Mouse (Mus musculus) CH12.LX (cell line): ENCODE data around the gene Cadm1. TPM values are rescaled to one million over a fixed set of nuclear protein-coding genes. Genes with fewer than 3 reads are reported as not detected.

Source experiments
- DNase-seq: peaks from one replicate; pipeline ENCODE4 v3.0.0-alpha.2; 2013; ENCODE audit errors: extremely low read depth
- H3K27ac ChIP-seq: 2 replicates; pipeline ENCODE4 v1.5.1; 2012; ENCODE audit warnings: low read depth, mild to moderate bottlenecking, control low read depth, moderate library complexity; ENCODE audit not compliant: insufficient read depth
- H3K27me3 ChIP-seq: replicated peaks from 2 replicates; pipeline ENCODE3; 2012; ENCODE audit warnings: inconsistent platforms
- H3K36me3 ChIP-seq, 2 experiments: replicated peaks in 1 of 2; 2 replicates each; pipeline versions ENCODE3 to v1.6.1; 2012; ENCODE audit warnings: inconsistent platforms in 1 of 2, low read length in 1 of 2, mild to moderate bottlenecking in 1 of 2, mixed read lengths in 1 of 2, moderate library complexity in 1 of 2; ENCODE audit not compliant: control insufficient read depth in 1 of 2, insufficient read depth in 1 of 2
- H3K4me1 ChIP-seq, 2 experiments: 2 replicates each; pipeline ENCODE4 v1.6.1; 2012; ENCODE audit warnings: inconsistent platforms in 1 of 2, moderate library complexity in 1 of 2; ENCODE audit not compliant: insufficient read depth in 2 of 2, control insufficient read depth in 1 of 2
- H3K4me2 ChIP-seq: 2 replicates; pipeline ENCODE4 v1.6.1; 2012; ENCODE audit warnings: low read depth, mild to moderate bottlenecking, control low read depth; ENCODE audit not compliant: poor library complexity, insufficient read depth, severe bottlenecking
- H3K4me3 ChIP-seq, 3 experiments: fragments of 150-350 bp in 1 of 3; sonication (generic) in 1 of 3; replicated peaks in 1 of 3; 2 replicates each; pipeline versions ENCODE3 to v1.5.1; 2011 to 2012; ENCODE audit warnings: low read depth in 2 of 3, low read length in 2 of 3, mild to moderate bottlenecking in 2 of 3, moderate library complexity in 2 of 3, control low read depth in 1 of 3, improper control_type of control experiment in 1 of 3, inconsistent platforms in 1 of 3, mixed read lengths in 1 of 3; ENCODE audit not compliant: poor library complexity in 1 of 3
- H3K79me2 ChIP-seq: replicated peaks from 2 replicates; pipeline ENCODE4 v1.6.1; 2012; ENCODE audit warnings: mild to moderate bottlenecking, moderate library complexity; ENCODE audit not compliant: control insufficient read depth, poor library complexity, insufficient read depth, severe bottlenecking; ENCODE audit errors: extremely low read depth
- H3K9ac ChIP-seq: 2 replicates; pipeline ENCODE4 v1.6.1; 2012; ENCODE audit warnings: low read depth, mild to moderate bottlenecking, control low read depth, moderate library complexity; ENCODE audit not compliant: insufficient read depth
- H3K9me3 ChIP-seq: replicated peaks from 2 replicates; pipeline ENCODE3; 2012; ENCODE audit warnings: low read length, inconsistent platforms, mixed read lengths
- BHLHE40 ChIP-seq: IDR thresholded peaks from 2 replicates; pipeline ENCODE4 v1.6.1; 2011; ENCODE audit warnings: mild to moderate bottlenecking, low read depth, low read length, improper control_type of control experiment
- HCFC1 ChIP-seq: IDR thresholded peaks from 2 replicates; pipeline ENCODE4 v1.6.1; 2012; ENCODE audit warnings: low read depth, mild to moderate bottlenecking, inconsistent platforms, low read length, improper control_type of control experiment
- JUN ChIP-seq: IDR thresholded peaks from 2 replicates; pipeline ENCODE4 v1.6.1; 2011; ENCODE audit warnings: low read depth, mild to moderate bottlenecking, low read length, improper control_type of control experiment, moderate library complexity; ENCODE audit not compliant: insufficient read depth
- MAFK ChIP-seq: IDR thresholded peaks from 2 replicates; pipeline ENCODE4 v1.6.1; 2011; ENCODE audit warnings: low read length, improper control_type of control experiment; ENCODE audit not compliant: insufficient replicate concordance
- NELFE ChIP-seq: IDR thresholded peaks from 2 replicates; pipeline ENCODE4 v1.6.1; 2011; ENCODE audit warnings: low read depth, low read length, improper control_type of control experiment
- NRF1 ChIP-seq: IDR thresholded peaks from 2 replicates; pipeline ENCODE4 v1.6.1; 2014; ENCODE audit warnings: low read depth, mild to moderate bottlenecking, inconsistent platforms, low read length, improper control_type of control experiment, moderate library complexity
- SIN3A ChIP-seq: IDR thresholded peaks from 2 replicates; pipeline ENCODE4 v1.6.1; 2012; ENCODE audit warnings: low read length, improper control_type of control experiment, inconsistent platforms
- TCF12 ChIP-seq: IDR thresholded peaks from 2 replicates; pipeline ENCODE4 v1.6.1; 2014; ENCODE audit warnings: low read depth, mild to moderate bottlenecking, inconsistent platforms, low read length, improper control_type of control experiment
- USF1 ChIP-seq: IDR thresholded peaks from 2 replicates; pipeline ENCODE4 v1.6.1; 2014; ENCODE audit warnings: low read depth, mild to moderate bottlenecking, inconsistent platforms, low read length, improper control_type of control experiment
- ZNF384 ChIP-seq: IDR thresholded peaks from 2 replicates; pipeline ENCODE4 v1.6.1; 2012; ENCODE audit warnings: low read depth, low read length, improper control_type of control experiment, inconsistent platforms
- dilution Hi-C: fragments of 300-500 bp; cut with MboI; formaldehyde crosslinking; loops from 2 replicates; pipeline ENCODE4 v1.14.3; 2020; ENCODE audit warnings: low sequenced_read_pairs; ENCODE audit not compliant: extremely low pct_unique_long_range_greater_than_20kb, extremely low pct_ligation_motif_present
- in situ Hi-C: fragments of 300-500 bp; cut with MboI; formaldehyde crosslinking; loops from 3 replicates; pipeline ENCODE4 v1.14.3; 2019; ENCODE audit warnings: low sequenced_read_pairs, low pct_ligation_motif_present, low pct_unique_long_range_greater_than_20kb, mixed read lengths
- polyA plus RNA-seq: library from polyadenylated mRNA; unstranded; fragments of >175 nt; gene quantifications from 2 replicates; pipeline ENCODE4 v1.2.1, GENCODE M21; 2012; ENCODE audit warnings: low read depth; ENCODE audit not compliant: insufficient read length
- total RNA-seq, 2 experiments: library from RNA; depleted of rRNA; stranded (reverse); fragments of 300-350 nt in 1 of 2; fragments of >200 nt in 1 of 2; gene quantifications; 2 replicates each; pipeline ENCODE4 v1.2.3; 2012 to 2014

Gene Cadm1
- total and polyA plus RNA-seq, 3 experiments, result not detected

GRCm38 (mm10) chr9:47532215-47532865 is 2.4 kb downstream of the Cadm1 start:
- in situ Hi-C loops (no loop called here), dilution Hi-C loops (no loop called here)
- TF ChIP-seq NRF1 (no peak), JUN (no peak)
- no peaks in the 10 kb centered on the region for H3K36me3 ChIP-seq
- peaks cover 68% of the 10 kb centered on the region for H3K9me3 ChIP-seq
- H3K4me2 ChIP-seq, result no peak overlapping the region
- no peak overlapping the region for H3K27ac ChIP-seq
- no peaks in the 10 kb centered on the region for H3K27me3 ChIP-seq
- H3K4me3 ChIP-seq, result no peak overlapping the region
- DNase-seq, result no peak
- H3K4me1 ChIP-seq, result no peaks in the 10 kb centered on the region
- no peak overlapping the region for H3K9ac ChIP-seq
- H3K79me2 ChIP-seq, result no peaks in the 10 kb centered on the region

GRCm38 (mm10) chr9:47533461-47533860 is 3.5 kb downstream of the Cadm1 start:
- no peak overlapping the region for H3K9ac ChIP-seq
- no peak overlapping the region for H3K27ac ChIP-seq
- TF ChIP-seq TCF12, result no peak
- no peak for TF ChIP-seq BHLHE40
- no peaks in the 10 kb centered on the region for H3K36me3 ChIP-seq
- in situ Hi-C loops (no loop called here), dilution Hi-C loops (no loop called here)
- DNase-seq, result no peak
- H3K4me3 ChIP-seq, result no peak overlapping the region
- H3K9me3 ChIP-seq, result peaks cover 70% of the 10 kb centered on the region
- no peaks in the 10 kb centered on the region for H3K79me2 ChIP-seq
- no peaks in the 10 kb centered on the region for H3K4me1 ChIP-seq
- H3K4me2 ChIP-seq, result no peak overlapping the region
- no peaks in the 10 kb centered on the region for H3K27me3 ChIP-seq

GRCm38 (mm10) chr9:47534573-47535475 is 4.9 kb downstream of the Cadm1 start:
- no peak for DNase-seq
- in situ Hi-C loops (no loop called here), dilution Hi-C loops (no loop called here)
- H3K27me3 ChIP-seq, result no peaks in the 10 kb centered on the region
- no peaks in the 10 kb centered on the region for H3K4me1 ChIP-seq
- no peak overlapping the region for H3K4me2 ChIP-seq
- peaks cover 68% of the 10 kb centered on the region for H3K9me3 ChIP-seq
- no peak overlapping the region for H3K9ac ChIP-seq
- H3K27ac ChIP-seq, result no peak overlapping the region
- TF ChIP-seq HCFC1 (no peak), NRF1 (no peak), SIN3A (no peak), ZNF384 (no peak), USF1 (no peak), NELFE (no peak), MAFK (no peak)
- H3K79me2 ChIP-seq, result no peaks in the 10 kb centered on the region
- H3K36me3 ChIP-seq, result no peaks in the 10 kb centered on the region
- H3K4me3 ChIP-seq, result no peak overlapping the region
